Mouse (Mus musculus): Measurements from ENCODE around the gene Slc35g3. TPM values are rescaled to one million over a fixed set of nuclear protein-coding genes. Genes with fewer than 3 reads are reported as not detected.
"Not testable (repeated sequence)": the region's sequence is repeated elsewhere in the genome, so short reads cannot be mapped to it uniquely, and the experiment has no call there.

Gene Slc35g3
- polyA plus RNA-seq, 3 experiments from 2014 or later = not detected

GRCm38 (mm10) chr11:69754233-69754632 is 7.5 kb downstream of the Slc35g3 start:
- no peak for ATAC-seq

GRCm38 (mm10) chr11:69752686-69753085 is 9.1 kb downstream of the Slc35g3 start:
- no peak for ATAC-seq

- ATAC-seq = no peak
Measured at GRCm38 (mm10) chr11:69751635-69752034, 10.1 kb downstream of the Slc35g3 start.

DNA sequence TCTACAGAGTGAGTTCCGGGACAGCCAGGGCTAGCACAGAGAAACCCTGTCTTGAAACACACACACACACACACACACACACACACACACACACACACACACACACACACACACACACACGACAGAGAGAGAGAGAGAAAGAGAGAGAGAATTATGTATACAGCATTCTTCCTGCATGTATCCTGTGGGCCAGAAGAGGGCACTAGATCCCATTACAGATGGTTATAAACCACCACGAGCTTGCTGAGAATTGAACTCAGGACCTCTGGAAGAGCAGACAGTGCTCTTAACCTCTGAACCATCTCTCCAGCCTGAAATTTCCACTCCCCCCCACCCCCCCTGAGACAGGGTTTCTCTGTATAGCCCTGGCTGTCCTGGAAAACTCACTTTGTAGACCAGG is 30.4 kb downstream of the Slc35g3 start:
- ATAC-seq = not testable (repeated sequence)

DNA sequence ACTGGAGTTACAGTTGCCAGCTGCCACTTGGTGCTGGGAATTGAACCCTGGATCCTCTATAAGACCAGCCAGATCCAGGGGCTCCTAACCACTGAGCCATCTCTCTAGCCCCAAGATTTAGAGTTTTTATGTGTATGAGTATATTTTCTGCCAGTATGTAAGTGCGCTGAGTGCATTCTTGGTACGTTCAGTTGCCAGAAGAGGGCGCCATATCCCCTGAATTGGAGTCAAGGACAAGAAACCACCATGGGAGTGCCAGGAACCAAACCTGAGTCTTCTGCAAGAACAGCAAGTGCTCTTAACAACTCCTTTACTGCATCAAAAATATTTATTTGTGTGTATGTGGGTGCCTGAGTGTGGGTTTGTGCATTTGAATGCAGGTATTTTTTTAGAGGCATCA is 32.7 kb downstream of the Slc35g3 start:
- ATAC-seq = no peak

GRCm38 (mm10) chr11:69725951-69726350 is 35.8 kb downstream of the Slc35g3 start:
- no peak for ATAC-seq

DNA sequence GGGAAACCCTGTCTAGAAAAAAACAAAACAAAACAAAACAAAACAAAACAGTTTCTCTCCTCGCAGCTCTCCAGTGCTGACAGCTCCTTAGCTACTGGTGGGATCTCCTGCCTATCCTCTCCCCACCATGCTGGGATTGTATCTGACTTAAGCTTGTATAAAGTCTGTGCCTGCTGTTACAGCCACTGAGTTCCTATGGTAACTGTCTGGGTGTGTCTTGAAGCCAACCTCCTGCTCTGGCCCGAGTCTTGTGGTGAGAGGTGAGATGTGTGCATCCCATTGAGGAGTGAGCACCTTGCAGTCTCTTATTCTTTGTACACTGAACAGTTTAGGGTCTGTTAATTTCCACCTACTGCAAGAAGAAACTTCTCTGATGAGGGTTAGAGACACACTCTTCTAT is 38.7 kb downstream of the Slc35g3 start:
- ATAC-seq = no peak

GRCm38 (mm10) chr11:69720852-69721251 is 40.9 kb downstream of the Slc35g3 start:
- no peak for ATAC-seq

DNA sequence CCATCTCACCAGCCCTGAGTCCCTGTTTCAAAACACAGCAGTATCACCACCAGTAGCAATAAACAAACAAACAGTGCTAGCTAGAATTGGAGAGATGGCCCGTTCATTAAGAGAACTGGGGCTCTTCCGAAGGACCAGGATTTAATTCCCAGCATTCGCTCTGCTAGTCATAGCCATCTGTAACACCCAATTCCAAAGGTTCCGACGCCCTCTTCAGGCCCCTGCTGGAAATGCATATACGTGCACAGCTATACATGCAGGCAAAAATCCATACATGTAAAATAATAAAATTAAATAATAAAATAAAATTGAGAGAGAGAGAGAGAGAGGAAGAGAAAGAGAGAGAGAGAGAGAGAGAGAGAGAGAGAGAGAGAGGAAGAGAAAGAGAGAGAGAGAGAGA is 42.3 kb downstream of the Slc35g3 start:
- no peak for ATAC-seq

DNA sequence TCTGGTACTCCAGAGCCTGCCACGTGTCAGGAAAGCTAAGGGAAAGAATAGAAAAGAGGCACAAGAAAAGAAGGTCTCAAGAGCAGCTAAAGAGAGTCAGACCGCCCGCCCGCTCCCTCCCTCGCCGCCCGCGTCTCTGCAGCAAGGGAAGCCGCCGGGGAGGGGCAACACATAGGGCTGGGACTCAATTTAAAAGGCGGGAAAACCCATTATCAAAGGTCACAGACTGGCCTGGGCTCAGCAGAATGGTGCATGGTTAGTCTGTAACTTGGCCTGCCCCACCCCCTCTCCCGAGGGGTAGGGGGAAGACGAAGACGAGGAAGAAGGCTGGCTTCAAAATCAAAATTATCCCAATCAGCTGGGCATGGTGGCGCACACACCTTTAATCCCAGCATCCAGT is 43.1 kb downstream of the Slc35g3 start:
- ATAC-seq = no peak

- no peak for ATAC-seq
Measured at GRCm38 (mm10) chr11:69716953-69717352, 44.8 kb downstream of the Slc35g3 start.

- no peak for ATAC-seq
Measured at GRCm38 (mm10) chr11:69715929-69716328, 45.8 kb downstream of the Slc35g3 start.

- no peak for ATAC-seq
Measured at GRCm38 (mm10) chr11:69715482-69715881, 46.3 kb downstream of the Slc35g3 start.

GRCm38 (mm10) chr11:69714636-69715329 is 47.0 kb downstream of the Slc35g3 start:
- ATAC-seq = no peak

- ATAC-seq = no peak
Measured at GRCm38 (mm10) chr11:69712954-69713672, 48.7 kb downstream of the Slc35g3 start.

- no peak for ATAC-seq
Measured at GRCm38 (mm10) chr11:69711082-69711481, 50.7 kb downstream of the Slc35g3 start.

DNA sequence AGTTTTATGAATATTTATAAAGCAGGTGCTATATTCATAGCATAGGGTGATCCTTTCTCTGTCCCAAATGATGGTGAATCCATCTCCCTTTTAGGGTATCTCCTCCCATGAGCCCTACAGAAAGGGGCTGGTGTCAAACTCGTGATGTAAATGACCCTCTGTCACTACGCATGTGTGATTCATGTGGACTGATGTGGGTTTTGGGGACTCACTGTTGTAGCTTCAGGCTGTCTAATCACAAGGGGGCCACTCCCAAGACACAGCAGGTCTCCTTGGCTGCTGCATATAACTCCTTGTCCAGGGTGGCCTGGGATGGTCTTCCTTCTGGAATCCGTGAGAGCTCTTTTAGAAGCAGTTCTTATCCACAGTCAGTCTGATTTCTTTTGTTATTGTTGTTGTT is 51.3 kb downstream of the Slc35g3 start:
- no peak for ATAC-seq

Other genes with a start within 250 kb of the Slc35g3 start
- under 1 TPM in 1 of 3 experiments, not detected in 2; 0.21 TPM for gene Dnah2, start 212.9 kb downstream of the Slc35g3 start, polyA plus RNA-seq (2017; shearing (Covaris generic))
- under 1 TPM in 2 of 3 experiments, not detected in 1; 0.11 to 0.22 TPM for gene Efnb3, start 201.8 kb downstream of the Slc35g3 start, polyA plus RNA-seq (2017; shearing (Covaris generic))
- 10 to 100 TPM; 22.0 to 32.2 (median 25.7) TPM for gene Wrap53, start 181.7 kb downstream of the Slc35g3 start, polyA plus RNA-seq (2017; shearing (Covaris generic))
- gene Trp53, start 181.6 kb downstream of the Slc35g3 start, polyA plus RNA-seq (2017; shearing (Covaris generic)) = 100 to 1,000 TPM; 193 to 355 (median 324) TPM
- under 1 TPM in 1 of 3 experiments, not detected in 2; 0.17 TPM for gene Atp1b2, start 156.0 kb downstream of the Slc35g3 start, polyA plus RNA-seq (2017; shearing (Covaris generic))
- gene Shbg, start 144.1 kb downstream of the Slc35g3 start, polyA plus RNA-seq (2017; shearing (Covaris generic)) = under 1 TPM in 1 of 3 experiments, not detected in 2; 0.40 TPM
- not detected for gene Sat2, start 139.9 kb downstream of the Slc35g3 start, polyA plus RNA-seq (2017; shearing (Covaris generic))
- 1 to 10 TPM; 7.6 to 9.3 (median 9.1) TPM for gene Fxr2, start 129.0 kb downstream of the Slc35g3 start, polyA plus RNA-seq (2017; shearing (Covaris generic))
- not detected for gene Sox15, start 106.7 kb downstream of the Slc35g3 start, polyA plus RNA-seq (2017; shearing (Covaris generic))
- 10 to 100 TPM; 30.3 to 55.1 (median 52.5) TPM for gene Mpdu1, start 99.3 kb downstream of the Slc35g3 start, polyA plus RNA-seq (2017; shearing (Covaris generic))
- 10 to 100 TPM in 1 of 3 experiments, 1 to 10 TPM in 2; 3.8 to 21.2 (median 4.5) TPM for gene Cd68, start 95.8 kb downstream of the Slc35g3 start, polyA plus RNA-seq (2017; shearing (Covaris generic))
- 100 to 1,000 TPM; 156 to 375 (median 178) TPM for gene Eif4a1, start 89.5 kb downstream of the Slc35g3 start, polyA plus RNA-seq (2017; shearing (Covaris generic))
- gene Senp3, start 79.9 kb downstream of the Slc35g3 start, polyA plus RNA-seq (2017; shearing (Covaris generic)) = 10 to 100 TPM; 21.8 to 38.0 (median 32.0) TPM
- not detected for gene Tnfsf13, start 76.2 kb downstream of the Slc35g3 start, polyA plus RNA-seq (2017; shearing (Covaris generic))
- not detected for gene Tnfsf12, start 66.1 kb downstream of the Slc35g3 start, polyA plus RNA-seq (2017; shearing (Covaris generic))
- gene Tnfsfm13, start 65.9 kb downstream of the Slc35g3 start, polyA plus RNA-seq (2017; shearing (Covaris generic)) = not detected
- gene Polr2a, start 3.3 kb downstream of the Slc35g3 start, polyA plus RNA-seq (2017; shearing (Covaris generic)) = 10 to 100 TPM; 27.3 to 28.4 (median 27.7) TPM
- gene Zbtb4, start 3.9 kb upstream of the Slc35g3 start, polyA plus RNA-seq (2017; shearing (Covaris generic)) = 10 to 100 TPM in 2 of 3 experiments, 1 to 10 TPM in 1; 4.3 to 13.9 (median 11.8) TPM
- gene Chrnb1, start 34.0 kb upstream of the Slc35g3 start, polyA plus RNA-seq (2017; shearing (Covaris generic)) = 1 to 10 TPM; 1.7 to 2.5 (median 1.8) TPM
- gene Fgf11, start 39.9 kb upstream of the Slc35g3 start, polyA plus RNA-seq (2017; shearing (Covaris generic)) = not detected
- not detected for gene Tmem102, start 43.7 kb upstream of the Slc35g3 start, polyA plus RNA-seq (2017; shearing (Covaris generic))
- not detected for gene Gm39566, start 53.3 kb upstream of the Slc35g3 start, polyA plus RNA-seq (2017; shearing (Covaris generic))
- not detected for gene Spem2, start 56.5 kb upstream of the Slc35g3 start, polyA plus RNA-seq (2017; shearing (Covaris generic))
- gene Spem1, start 60.2 kb upstream of the Slc35g3 start, polyA plus RNA-seq (2017; shearing (Covaris generic)) = not detected
- gene Nlgn2, start 75.8 kb upstream of the Slc35g3 start, polyA plus RNA-seq (2017; shearing (Covaris generic)) = 1 to 10 TPM in 2 of 3 experiments, under 1 TPM in 1; 0.60 to 2.5 (median 1.2) TPM
- gene Tmem256, start 76.5 kb upstream of the Slc35g3 start, polyA plus RNA-seq (2017; shearing (Covaris generic)) = 100 to 1,000 TPM; 124 to 157 (median 131) TPM
- 10 to 100 TPM in 2 of 3 experiments, 1 to 10 TPM in 1; 7.3 to 20.2 (median 17.7) TPM for gene Plscr3, start 84.4 kb upstream of the Slc35g3 start, polyA plus RNA-seq (2017; shearing (Covaris generic))
- under 1 TPM in 1 of 3 experiments, not detected in 2; 0.19 TPM for gene Tnk1, start 96.8 kb upstream of the Slc35g3 start, polyA plus RNA-seq (2017; shearing (Covaris generic))
- not detected for gene Tmem95, start 116.0 kb upstream of the Slc35g3 start, polyA plus RNA-seq (2017; shearing (Covaris generic))
- gene Kctd11, start 119.4 kb upstream of the Slc35g3 start, polyA plus RNA-seq (2017; shearing (Covaris generic)) = 1 to 10 TPM in 1 of 3 experiments, under 1 TPM in 2; 0.58 to 1.5 (median 0.59) TPM
- gene Acap1, start 133.6 kb upstream of the Slc35g3 start, polyA plus RNA-seq (2017; shearing (Covaris generic)) = 100 to 1,000 TPM; 229 to 289 (median 266) TPM
- gene 2810408A11Rik, start 139.0 kb upstream of the Slc35g3 start, polyA plus RNA-seq (2017; shearing (Covaris generic)) = under 1 TPM; 0.39 to 0.98 (median 0.63) TPM
- gene Neurl4, start 139.1 kb upstream of the Slc35g3 start, polyA plus RNA-seq (2017; shearing (Covaris generic)) = 1 to 10 TPM; 5.2 to 9.6 (median 9.0) TPM
- 100 to 1,000 TPM in 2 of 3 experiments, 10 to 100 TPM in 1; 91.9 to 128 (median 122) TPM for gene Gps2, start 151.9 kb upstream of the Slc35g3 start, polyA plus RNA-seq (2017; shearing (Covaris generic))
- 1,000 to 10,000 TPM; 1,103 to 1,192 (median 1,160) TPM for gene Eif5a, start 160.0 kb upstream of the Slc35g3 start, polyA plus RNA-seq (2017; shearing (Covaris generic))
- gene Ybx2, start 173.8 kb upstream of the Slc35g3 start, polyA plus RNA-seq (2017; shearing (Covaris generic)) = not detected
- not detected for gene Slc2a4, start 186.2 kb upstream of the Slc35g3 start, polyA plus RNA-seq (2017; shearing (Covaris generic))
- 1 to 10 TPM in 1 of 3 experiments, not detected in 2; 1.1 TPM for gene Cldn7, start 202.8 kb upstream of the Slc35g3 start, polyA plus RNA-seq (2017; shearing (Covaris generic))
- 10 to 100 TPM; 25.8 to 35.6 (median 29.3) TPM for gene Ctdnep1, start 219.2 kb upstream of the Slc35g3 start, polyA plus RNA-seq (2017; shearing (Covaris generic))
- gene Elp5, start 220.5 kb upstream of the Slc35g3 start, polyA plus RNA-seq (2017; shearing (Covaris generic)) = 10 to 100 TPM; 61.5 to 78.3 (median 68.5) TPM
- gene Gabarap, start 229.2 kb upstream of the Slc35g3 start, polyA plus RNA-seq (2017; shearing (Covaris generic)) = 100 to 1,000 TPM; 352 to 384 (median 366) TPM
- gene Phf23, start 233.8 kb upstream of the Slc35g3 start, polyA plus RNA-seq (2017; shearing (Covaris generic)) = 10 to 100 TPM; 32.7 to 38.3 (median 36.0) TPM
- 1 to 10 TPM; 2.5 to 5.0 (median 4.9) TPM for gene Dvl2, start 238.6 kb upstream of the Slc35g3 start, polyA plus RNA-seq (2017; shearing (Covaris generic))

All from inflammation-experienced regulatory T-cells, adult 6 months (primary cell).